Mouse (Mus musculus) kidney, adult 9 months (tissue): ENCODE data around the gene A4gnt.
"Not testable (repeated sequence)": the region's sequence is repeated elsewhere in the genome, so short reads cannot be mapped to it uniquely, and the experiment has no call there.

Experiments
- DNase-seq: peaks from one replicate; pipeline ENCODE4 v3.0.0; 2022

Gene A4gnt

DNA sequence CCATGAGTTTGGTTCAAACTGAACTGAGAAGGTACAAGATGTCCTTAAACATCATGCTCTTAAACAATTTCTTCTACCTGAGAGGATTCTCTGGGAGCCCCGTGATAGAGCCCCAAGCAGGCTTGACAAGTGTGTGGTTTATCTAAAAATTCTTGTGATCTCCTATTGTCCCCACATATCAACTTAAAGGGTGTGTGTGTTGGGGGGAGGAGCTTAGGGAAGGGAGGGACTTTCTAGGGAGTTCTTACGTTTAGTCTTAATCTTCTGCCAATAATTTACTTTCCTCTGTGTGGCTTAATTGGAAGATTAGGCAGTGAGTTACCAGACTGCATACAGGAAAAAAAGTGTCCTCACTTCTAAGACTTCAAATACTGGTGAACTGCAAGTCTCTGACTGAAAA is at the start of gene A4gnt:
Gene A4gnt, plus strand, starts transcription at position 301 of the 400 bp plus-strand sequence.
- peak; percentile 41 for DNase-seq

DNA sequence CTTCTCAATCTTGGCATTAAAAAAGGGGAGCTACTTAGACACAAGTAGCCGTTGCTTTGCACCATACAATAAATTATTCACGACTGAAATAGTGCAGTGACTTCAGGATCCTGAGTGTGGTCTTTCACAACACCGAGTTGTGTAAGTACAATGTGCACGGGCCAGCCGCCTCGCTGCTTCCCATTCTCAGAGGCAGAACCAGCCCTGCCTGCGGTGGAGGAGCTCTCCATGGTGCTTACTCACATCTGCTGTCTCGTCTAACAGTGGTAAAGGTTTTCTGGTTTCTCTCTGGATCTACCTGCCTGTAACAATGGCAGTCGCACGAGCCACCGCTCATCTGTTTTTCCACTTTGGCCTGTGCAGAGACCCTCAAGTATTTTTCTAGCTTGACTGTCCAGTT is 48.6 kb upstream of the A4gnt start:
- peak; percentile 75 for DNase-seq

DNA sequence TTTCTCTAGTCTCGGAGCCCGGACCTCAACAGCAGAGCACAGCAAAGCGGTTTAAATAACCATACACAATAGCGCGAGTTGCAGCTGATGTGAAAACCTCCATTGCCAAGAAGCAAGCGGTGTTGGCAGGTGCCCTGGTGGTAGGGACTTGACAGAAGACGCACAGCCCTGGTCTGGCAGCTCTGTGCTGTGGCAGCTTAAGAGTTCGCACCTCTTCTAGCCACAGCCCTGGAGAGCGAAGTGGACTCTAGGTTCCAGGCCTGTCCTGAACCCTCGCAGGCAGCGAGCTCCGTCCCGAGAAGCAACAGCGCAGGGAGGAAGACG is 44.3 kb upstream of the A4gnt start:
- DNase-seq: no peak

DNA sequence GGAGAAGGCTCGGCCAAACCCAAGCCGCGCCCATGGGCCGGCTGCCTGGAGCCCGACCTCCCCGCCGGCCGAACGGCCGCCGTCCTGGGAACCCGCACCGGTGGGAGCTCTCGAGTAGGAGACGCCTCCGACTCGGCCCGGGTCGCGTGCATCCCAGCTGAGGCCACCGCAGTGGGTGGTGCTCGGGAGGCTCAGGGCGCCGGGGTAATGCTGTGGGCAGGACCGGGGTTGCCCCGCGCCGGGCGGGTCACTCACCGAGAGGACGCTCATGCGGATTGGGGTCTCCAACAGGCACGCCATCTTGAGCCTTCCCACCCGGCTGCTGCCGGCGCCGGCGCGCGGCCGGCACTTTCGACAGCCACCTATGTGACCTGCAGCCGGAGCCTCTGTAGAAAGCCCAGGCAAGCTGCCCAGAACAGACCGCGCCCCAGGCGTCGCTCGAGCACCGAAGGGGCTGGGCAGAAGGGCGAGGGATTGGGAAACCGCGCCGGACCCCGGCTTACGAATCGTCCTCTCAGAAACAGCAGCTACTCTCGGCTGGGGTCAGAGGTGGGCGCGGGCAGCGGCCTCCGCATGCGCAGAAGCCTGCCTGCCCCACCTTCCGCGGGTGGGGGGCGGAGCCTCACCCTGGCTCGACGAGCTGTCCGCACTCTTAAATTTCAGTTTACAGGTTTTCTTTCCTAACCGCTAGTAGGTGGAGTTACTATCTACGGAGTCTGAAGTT is 43.8 kb upstream of the A4gnt start, which contains the start of gene Armc8:
Gene Armc8, minus strand, starts transcription at position 553 of the 724 bp plus-strand sequence.
- peak; percentile 95 for DNase-seq

DNA sequence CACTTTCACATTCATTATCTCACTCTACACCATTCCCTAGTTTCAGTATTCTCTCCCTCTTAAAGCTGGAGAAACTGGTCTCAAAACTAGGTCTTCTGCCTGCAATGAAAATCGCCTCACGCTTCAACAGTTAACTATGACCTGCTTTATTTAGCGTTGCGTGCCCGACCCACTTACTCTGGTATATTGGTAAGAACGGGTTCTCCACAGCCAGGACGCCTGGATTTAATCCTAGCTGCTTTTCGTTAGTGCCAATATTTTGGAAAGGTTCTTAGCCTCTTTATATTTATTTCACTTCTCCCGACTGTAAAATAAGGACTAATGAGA is 43.3 kb upstream of the A4gnt start:
- DNase-seq: no peak

DNA sequence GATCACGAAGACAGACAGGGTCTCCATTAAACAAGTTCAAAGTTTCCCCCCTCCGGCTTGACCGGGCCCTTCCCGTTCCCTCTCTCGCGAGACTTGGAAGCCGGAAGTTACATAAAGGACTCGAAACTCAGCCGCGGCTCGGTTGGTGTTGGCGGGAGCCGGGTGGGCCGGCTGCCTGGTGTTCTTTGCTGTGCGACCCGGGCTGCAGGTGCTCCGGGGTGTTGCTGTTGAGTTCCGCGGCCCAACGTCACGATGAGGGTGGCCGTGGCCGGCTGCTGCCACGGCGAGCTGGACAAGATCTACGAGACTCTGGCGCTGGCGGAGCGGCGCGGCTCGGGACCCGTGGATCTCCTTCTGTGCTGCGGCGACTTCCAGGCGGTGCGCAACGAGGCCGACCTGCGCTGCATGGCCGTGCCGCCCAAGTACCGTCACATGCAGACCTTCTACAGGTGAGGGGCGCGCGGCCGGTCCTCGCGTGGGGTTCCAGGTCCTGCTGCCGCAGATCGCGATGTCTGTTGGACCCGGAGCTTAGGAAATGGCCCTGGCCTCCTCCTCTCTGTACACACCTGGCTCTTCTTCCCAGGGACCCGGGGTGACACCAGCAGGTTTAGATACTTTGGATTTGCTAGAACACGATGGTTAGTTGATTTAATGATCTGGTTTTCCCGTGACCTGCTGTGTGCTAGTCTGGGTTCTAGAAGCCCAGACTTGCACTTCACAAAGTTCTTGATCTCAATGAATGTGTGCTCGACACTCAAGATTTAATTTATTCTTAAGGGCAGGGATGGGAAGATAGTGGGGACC is 36.4 kb upstream of the A4gnt start, which contains the start of gene Dbr1:
Gene Dbr1, plus strand, starts transcription at position 123 of the 804 bp plus-strand sequence.
- DNase-seq: peak; percentile 94

DNA sequence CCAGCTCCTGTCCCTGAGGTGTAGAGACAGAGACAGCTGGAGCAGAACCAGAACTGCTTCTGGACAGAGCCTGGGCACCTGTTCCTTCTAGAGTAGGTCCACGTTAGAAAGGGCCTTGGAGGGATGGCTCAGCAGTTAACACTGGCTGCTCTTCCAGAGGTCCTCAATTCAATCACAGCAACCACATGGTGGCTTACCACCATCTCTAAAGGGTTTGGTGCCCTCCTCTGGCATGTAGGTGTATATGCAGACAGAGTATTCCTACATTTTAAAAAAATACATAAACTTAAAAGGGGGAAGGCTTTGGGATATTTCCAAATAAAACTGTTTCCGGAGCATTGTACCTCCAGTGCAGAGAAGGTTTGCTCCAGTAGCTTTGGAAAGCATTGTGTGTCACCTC is 31.6 kb upstream of the A4gnt start:
- DNase-seq: peak; percentile 57

DNA sequence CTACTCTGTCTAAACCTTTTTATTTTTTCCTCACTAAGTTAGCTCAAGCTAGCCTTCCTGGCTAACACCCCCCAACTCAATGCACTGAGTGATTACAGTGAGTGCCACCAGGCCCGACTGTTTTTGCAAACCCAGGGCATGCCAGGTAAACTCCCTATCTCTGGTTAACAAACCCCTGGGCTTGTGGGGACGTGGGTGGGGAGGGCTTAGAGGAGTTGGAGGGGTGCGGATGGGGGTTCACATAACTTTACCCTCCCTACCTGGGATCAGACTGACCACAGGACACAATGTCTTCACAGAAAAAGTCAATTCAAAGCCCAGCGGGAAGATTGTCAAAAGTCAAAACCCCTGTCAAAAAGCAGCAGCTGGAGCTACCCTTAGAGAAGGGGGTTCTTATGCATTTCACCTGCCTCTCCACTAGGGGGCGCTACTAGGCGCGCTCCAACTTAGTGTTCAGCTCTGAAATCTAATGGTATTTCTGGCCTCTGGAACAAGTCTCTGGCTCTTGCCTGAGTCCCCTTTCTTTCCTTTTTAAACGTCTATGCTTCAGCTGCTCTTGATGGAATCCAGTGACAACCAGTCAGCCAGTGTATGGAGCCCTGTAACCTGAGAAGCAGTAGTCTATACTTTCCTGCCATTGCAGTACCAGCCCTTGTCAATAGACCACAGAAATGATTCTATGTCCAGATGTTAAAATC is 24.6 kb upstream of the A4gnt start:
- peak; percentile 62 for DNase-seq

DNA sequence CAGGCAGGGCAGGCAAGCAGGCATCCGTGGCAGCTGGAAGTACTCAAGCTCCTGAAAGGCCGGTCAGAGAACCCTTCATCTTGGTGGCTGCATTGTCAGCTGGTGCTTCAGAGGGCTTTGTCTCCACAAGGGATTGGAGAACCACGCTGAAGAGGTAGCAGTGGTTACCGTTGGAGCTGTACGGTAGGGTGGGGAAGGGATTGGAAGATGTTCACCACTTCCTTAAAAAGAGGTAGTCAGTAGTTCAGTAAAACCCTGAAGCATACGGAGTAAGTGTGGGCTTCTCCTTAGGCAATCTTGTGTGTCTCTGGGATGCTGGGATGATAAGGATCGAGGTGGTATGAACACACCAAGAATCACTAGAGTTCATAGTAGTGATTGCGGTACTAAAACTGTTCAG is 21.2 kb upstream of the A4gnt start:
- no peak for DNase-seq

DNA sequence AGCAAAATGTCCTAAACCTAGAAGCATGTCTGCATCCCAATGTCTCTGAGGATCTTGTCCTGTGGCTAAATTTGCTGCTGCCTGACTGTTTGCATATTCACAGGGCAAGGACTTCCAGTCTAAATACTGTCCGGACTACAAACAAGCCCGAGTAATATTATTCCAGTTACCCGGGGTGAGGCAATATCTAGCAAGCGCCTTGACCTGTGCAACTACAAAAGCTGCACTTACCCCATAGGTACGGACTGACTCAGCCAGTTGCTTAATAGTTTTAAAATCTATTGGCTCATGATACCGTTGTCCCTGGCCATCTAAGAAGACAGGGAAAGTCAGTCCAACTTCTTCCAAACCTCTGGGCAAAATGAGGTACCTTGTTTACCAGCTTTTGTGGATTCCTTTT is 13.2 kb upstream of the A4gnt start:
- DNase-seq: not testable (repeated sequence)

DNA sequence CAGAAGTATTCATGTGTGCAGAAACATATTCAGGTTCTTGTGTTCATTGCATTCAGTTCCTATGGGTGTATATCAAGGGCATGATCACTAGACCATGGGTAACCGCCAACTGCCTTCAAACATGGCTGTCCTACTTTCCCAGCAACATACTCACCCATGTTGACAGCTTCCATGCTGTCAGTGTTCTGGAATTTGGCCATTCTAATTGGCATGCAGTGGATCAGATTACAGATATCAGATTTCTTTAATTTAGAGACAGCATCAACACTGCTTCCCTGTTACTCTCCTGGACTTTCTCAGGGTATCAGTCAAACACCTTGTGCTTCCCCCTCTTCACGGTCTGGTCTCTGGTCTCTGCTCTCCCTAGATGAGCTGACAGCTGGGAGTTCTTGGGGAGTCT is 8.7 kb upstream of the A4gnt start:
- DNase-seq: no peak

DNA sequence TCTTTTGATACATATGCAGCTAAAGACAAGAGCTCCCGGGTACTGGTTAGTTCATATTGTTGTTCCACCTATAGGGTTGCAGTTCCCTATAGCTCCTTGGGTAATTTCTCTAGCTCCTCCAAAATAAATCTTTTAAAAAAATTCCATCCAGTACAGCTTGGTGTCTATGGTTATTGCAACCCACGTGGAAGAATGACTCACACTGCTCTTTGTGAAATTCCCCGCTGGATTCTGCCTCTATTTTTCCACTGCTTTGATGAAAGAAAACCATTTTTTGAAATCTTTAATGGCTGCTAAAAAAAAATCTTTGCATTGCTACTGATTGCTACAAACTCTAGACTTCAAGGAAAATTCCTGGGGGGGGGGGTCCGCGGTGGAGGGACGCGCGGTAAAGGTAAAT is 7.4 kb downstream of the A4gnt start:
- no peak for DNase-seq

DNA sequence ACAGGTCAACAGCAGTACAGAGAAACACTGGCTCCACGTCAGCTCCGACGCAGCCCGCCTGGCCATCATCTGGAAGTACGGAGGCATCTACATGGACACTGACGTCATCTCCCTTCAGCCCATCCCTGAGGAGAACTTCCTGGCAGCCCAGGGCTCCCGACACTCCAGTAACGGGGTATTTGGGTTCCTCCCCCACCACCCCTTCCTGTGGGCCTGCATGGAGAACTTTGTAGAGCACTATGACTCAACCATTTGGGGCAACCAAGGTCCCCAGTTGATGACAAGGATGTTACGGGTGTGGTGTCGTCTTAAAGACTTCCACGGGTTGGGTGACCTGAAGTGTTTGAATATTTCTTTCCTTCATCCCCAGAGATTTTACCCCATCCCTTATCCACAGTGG is 7.9 kb downstream of the A4gnt start:
- DNase-seq: no peak

DNA sequence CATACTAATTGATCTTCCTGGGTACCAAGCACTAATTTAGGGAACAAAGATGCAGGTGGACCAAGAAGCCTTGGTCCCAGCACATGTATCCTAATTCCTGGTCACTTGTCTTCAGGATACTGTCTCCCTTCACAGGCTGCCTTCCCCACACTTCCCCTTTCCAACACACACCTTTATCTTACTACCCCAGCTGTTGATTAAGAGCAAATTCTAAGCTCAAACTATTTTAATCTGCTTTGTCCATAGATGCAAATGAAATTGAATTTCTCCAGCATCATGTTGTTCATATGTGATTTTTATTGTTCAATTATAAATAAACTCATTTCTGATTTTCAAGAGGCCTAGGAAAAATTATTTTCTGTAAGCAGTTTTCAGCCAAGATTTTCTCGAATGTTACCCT is 9.7 kb downstream of the A4gnt start:
- DNase-seq: no peak

DNA sequence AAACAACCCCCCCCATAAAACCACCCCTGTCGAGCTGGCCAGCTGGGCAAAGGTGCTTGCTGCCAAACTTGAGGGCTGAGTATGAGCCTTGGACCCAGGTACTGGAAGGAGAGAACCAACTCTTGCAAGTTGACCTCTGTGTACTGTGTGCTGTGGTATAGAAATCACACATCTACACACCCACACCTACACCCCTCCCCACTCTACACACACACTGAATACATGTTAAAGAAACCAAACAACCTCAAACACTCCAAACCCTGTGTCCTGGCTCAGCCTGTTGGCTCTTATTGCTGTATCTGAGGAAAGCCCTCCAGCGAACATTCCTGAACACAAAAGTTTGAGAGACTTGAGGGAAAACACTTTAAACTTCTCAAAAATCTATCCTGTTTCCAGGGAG is 10.7 kb downstream of the A4gnt start:
- no peak for DNase-seq

DNA sequence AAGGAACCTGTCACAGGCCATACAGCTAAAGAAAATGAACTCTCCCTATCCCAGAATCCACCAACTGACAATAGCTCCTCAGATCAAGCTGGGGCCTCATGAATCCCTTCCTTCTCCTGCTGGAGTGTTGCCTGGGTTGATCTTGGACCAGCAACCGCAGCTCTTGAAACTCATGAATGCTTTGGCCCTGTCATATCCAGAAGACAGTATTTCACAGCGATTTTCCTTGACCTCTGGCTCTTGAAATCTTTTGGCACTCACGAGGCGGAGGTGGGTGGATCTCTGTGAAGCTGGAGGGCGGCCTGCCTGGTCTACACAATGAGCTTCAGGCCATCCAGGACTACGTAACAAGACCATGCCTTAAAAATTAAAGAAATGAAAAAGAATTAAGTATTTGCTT is 11.8 kb downstream of the A4gnt start:
- peak; percentile 26 for DNase-seq

DNA sequence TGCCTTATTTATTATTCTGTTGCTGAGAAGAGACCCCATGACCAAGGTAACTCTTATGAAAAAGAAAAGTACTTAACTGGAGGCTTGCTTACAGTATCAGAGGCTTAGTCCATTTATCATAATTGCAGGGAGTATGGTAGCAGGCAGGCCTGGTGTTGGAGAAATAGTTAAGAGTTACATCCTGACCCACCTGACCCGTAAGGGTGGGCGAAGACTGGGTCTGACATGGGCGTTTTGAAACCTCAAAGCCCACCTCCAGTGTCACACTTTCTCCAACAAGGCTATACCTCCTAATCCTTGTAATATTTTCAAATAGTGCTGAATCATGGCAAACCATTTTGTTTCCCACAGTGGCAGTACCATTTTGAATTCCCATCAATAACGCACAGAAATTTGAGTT is 16.3 kb downstream of the A4gnt start:
- DNase-seq: no peak

DNA sequence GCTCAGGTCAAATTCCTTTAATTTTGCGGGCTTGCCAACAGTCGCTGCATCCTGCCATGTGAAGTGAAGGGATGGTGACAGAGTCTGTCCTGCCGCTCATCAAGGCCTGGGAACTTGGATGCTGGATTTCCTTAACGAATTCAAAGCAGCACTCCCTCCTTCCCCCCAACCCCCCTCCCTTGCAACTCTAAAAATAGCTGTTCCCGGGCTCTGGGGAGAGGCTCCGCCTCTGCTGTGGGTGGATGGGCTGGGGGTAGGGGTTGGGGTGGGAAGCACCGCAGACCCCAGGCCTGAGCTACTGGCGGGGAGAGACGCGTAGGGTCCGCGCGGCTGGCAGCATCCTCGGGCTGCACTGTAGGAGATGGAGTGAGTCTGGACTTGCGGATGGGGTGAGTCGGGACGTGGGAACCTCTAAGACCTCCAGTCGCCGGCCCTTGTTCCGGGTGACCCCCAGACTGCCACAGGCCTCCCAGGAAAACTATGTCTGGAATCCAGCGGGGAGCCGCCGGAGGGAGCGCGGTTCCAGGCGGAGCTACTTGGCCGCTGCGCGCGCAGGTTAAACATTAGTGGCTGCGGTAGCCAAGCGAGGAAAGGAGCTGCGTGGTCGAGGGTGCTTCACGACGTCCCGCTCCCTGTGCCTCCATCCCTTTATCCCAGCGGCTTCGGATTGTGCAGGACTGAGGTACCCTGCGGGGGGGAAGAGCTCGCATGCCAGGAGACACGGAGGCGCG is 17.1 kb downstream of the A4gnt start, which contains the start of gene Dzip1l:
Gene Dzip1l, plus strand, starts transcription at position 216 of the 731 bp plus-strand sequence.
- peak; percentile 92 for DNase-seq

DNA sequence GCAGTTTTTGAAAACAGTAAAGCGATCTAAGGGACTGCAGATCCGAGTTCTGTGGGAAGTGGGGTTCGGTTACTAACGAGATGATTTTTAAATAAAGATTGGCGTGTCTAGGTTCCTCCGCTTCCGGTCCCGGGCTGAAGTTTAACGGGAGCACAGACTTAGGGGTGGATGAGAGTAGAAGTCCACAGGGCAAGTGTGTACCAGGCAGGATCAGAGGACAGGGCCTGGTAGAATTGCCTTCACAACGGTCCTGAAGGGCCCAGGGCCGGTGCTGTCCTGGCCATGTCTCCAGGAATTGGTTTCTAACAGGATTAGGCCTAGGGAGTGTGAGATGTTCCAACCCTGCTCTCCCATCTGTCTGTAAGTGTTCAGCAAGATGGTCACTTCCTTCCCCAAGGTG is 17.8 kb downstream of the A4gnt start:
- peak; percentile 78 for DNase-seq

DNA sequence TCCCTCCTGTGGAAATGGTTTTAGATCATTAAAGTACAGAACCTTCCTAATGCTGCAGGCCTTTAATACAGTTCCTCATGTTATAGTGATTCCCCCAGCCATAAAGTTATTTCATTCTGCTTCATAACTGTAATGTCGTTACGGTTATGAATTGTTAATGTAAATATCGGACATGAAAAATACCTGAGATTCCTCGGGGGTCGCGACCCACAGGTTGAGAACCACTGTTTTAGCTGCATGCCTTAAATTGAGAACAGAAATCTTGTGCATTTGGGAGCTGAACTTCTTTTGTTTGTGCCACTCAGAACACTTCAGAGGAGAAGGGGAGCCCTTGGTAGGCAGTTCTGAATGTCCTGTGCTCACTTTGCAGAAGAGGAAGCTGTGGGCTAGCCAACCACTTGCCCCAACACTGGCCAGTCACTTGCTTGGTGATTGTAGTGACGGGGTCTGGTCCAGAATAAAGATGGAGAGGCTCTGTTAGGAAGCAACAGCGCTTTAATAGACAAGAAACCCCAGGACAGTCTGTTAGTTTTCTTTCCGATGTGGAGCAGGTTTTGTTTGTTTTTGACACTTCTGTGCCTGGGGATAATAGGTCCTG is 18.3 kb downstream of the A4gnt start:
- DNase-seq: peak; percentile 21

DNA sequence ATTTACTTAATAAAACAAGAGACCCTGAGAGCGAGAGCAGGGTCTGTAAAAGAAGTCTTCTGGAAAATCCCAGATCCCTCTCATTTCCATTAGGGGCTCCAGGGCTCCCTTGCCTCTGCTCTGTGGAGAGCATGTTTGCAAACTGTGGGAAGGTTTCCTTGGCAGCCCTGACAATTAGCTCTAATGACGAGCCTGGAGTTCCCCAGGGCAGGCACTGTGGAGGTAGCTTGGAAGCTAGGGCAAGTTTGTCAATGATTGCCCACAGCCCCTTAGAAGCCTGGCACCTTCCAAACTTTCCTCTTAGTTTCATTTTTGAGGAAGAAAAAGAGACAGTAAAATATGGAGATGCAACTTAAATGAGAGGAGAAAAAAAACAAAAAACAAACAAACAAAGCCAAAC is 19.5 kb downstream of the A4gnt start:
- DNase-seq: peak; percentile 85

DNA sequence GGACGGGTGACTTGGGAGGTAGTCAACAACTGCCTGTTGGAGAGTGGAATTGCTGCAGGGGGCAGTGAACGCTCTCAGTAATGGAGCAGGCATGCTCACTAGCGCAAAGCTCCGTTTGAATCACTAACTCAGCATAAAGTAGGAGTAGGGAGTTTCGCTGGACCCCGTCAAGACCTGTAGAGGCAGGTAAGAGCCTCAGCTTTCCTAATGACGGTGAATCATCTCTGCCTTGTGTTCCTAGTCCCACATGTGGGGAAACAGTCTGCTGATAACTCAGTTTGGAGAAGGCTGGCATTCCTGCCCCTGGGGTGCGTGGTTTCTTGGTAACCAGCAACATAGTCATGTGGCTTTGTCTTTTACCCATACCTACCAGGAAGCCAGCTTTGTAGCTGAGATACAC is 20.0 kb downstream of the A4gnt start:
- peak; percentile 63 for DNase-seq

DNA sequence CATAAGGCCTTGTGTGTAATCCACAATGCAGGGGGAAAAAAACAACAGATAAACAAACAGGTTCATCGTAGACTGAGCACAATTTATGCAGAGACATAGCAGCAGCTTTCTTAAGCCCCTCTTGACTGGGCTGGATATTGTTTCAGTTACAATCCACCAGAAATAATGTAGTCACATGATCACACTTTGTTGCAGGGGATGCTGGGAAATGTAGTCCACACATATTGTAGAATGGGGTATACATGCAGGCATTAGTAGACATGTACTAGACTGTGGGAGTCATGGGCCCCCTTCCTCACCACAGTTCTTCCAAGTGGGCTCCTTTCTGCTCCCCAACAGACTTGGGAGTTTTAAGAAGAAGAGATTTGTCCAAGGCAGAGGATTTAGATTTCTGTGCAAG is 24.5 kb downstream of the A4gnt start:
- no peak for DNase-seq
